Mouse (Mus musculus): ENCODE results near the gene Mettl27. TPM values are rescaled to one million over a fixed set of nuclear protein-coding genes. Genes with fewer than 3 reads are reported as not detected.

The Mettl27 gene
- polyA plus RNA-seq, 1 experiment from 2014 or later, result 29.6 TPM

DNA sequence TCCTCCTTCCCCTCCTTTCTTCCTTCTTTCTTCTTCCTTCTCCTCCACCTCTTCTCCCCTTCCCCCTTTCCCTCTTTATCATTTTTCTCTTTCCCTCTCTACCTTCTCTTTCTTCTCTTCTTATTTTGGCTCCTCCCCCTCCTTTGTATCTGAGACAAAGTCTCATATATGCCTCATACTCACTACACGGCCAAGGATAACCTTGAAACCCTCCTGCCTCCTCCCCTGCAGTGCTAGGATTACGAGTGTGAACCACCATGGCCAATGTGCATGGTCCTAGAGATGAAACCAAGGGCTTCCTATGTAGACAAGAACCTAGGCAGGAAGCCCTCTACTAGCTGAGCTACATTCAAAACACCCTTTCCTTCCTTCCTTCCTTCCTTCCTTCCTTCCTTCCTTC, 42.8 kb downstream of the Mettl27 start:
- no peaks in the 10 kb centered on the region for H3K36me3 ChIP-seq (ENCODE audit: insufficient read depth, low read length)
- ATAC-seq (ENCODE audit: low FRiP score, low TSS enrichment), result no peak
- no peak overlapping the region for H3K4me2 ChIP-seq (replicated peaks; ENCODE audit: low read depth, low read length)
- 50% methylated on average over 2 of the region's 2 CpGs for WGBS
- no peaks in the 10 kb centered on the region for H3K4me1 ChIP-seq (ENCODE audit: insufficient read depth, low read length)
- no peaks in the 10 kb centered on the region for H3K9me3 ChIP-seq (ENCODE audit: low read length)
- no peak overlapping the region for H3K9ac ChIP-seq (replicated peaks; ENCODE audit: low read length)
- H3K27me3 ChIP-seq (ENCODE audit: insufficient read depth, low read length), result no peaks in the 10 kb centered on the region
- H3K4me3 ChIP-seq (ENCODE audit: low read length), result no peak overlapping the region
- no peak overlapping the region for H3K27ac ChIP-seq (ENCODE audit: low read length)

- no peaks in the 10 kb centered on the region for H3K27me3 ChIP-seq (ENCODE audit: insufficient read depth, low read length)
- no peaks in the 10 kb centered on the region for H3K9me3 ChIP-seq (ENCODE audit: low read length)
- 91% methylated on average over 2 of the region's 2 CpGs for WGBS
- no peak overlapping the region for H3K4me3 ChIP-seq (ENCODE audit: low read length)
- H3K4me1 ChIP-seq (ENCODE audit: insufficient read depth, low read length), result no peaks in the 10 kb centered on the region
- no peak for ATAC-seq (ENCODE audit: low FRiP score, low TSS enrichment)
- no peak overlapping the region for H3K4me2 ChIP-seq (replicated peaks; ENCODE audit: low read depth, low read length)
- H3K9ac ChIP-seq (replicated peaks; ENCODE audit: low read length), result no peak overlapping the region
- no peak overlapping the region for H3K27ac ChIP-seq (ENCODE audit: low read length)
- H3K36me3 ChIP-seq (ENCODE audit: insufficient read depth, low read length), result no peaks in the 10 kb centered on the region
Measured at GRCm38 (mm10) chr5:134976164-134976563, 44.0 kb downstream of the Mettl27 start.

GRCm38 (mm10) chr5:134976577-134977250, 44.5 kb downstream of the Mettl27 start:
- Histone ChIP-seq H3K27ac (ENCODE audit: low read length) (no peak overlapping the region), H3K36me3 (ENCODE audit: insufficient read depth, low read length) (no peaks in the 10 kb centered on the region), H3K27me3 (ENCODE audit: insufficient read depth, low read length) (no peaks in the 10 kb centered on the region), H3K4me1 (ENCODE audit: insufficient read depth, low read length) (no peaks in the 10 kb centered on the region), H3K4me2 (replicated peaks; ENCODE audit: low read depth, low read length) (no peak overlapping the region), H3K9ac (replicated peaks; ENCODE audit: low read length) (no peak overlapping the region), H3K9me3 (ENCODE audit: low read length) (no peaks in the 10 kb centered on the region), H3K4me3 (ENCODE audit: low read length) (no peak overlapping the region)
- ATAC-seq (ENCODE audit: low FRiP score, low TSS enrichment), result no peak
- 81% methylated on average over 14 of the region's 14 CpGs for WGBS

- 79% methylated on average over 4 of the region's 4 CpGs for WGBS
- Histone ChIP-seq H3K27ac (ENCODE audit: low read length) (no peak overlapping the region), H3K9me3 (ENCODE audit: low read length) (no peaks in the 10 kb centered on the region), H3K4me3 (ENCODE audit: low read length) (no peak overlapping the region), H3K27me3 (ENCODE audit: insufficient read depth, low read length) (no peaks in the 10 kb centered on the region), H3K36me3 (ENCODE audit: insufficient read depth, low read length) (no peaks in the 10 kb centered on the region), H3K4me1 (ENCODE audit: insufficient read depth, low read length) (no peaks in the 10 kb centered on the region), H3K4me2 (replicated peaks; ENCODE audit: low read depth, low read length) (no peak overlapping the region), H3K9ac (replicated peaks; ENCODE audit: low read length) (no peak overlapping the region)
- ATAC-seq (ENCODE audit: low FRiP score, low TSS enrichment), result no peak
Measured at GRCm38 (mm10) chr5:134977837-134978236, 45.7 kb downstream of the Mettl27 start.

GRCm38 (mm10) chr5:134981149-134981548, 49.0 kb downstream of the Mettl27 start:
- 64% methylated on average over 10 of the region's 10 CpGs for WGBS
- peaks cover 18% of the 10 kb centered on the region for H3K27me3 ChIP-seq (ENCODE audit: insufficient read depth, low read length)
- no peaks in the 10 kb centered on the region for H3K36me3 ChIP-seq (ENCODE audit: insufficient read depth, low read length)
- ATAC-seq (ENCODE audit: low FRiP score, low TSS enrichment), result no peak
- H3K9ac ChIP-seq (replicated peaks; ENCODE audit: low read length), result no peak overlapping the region
- no peaks in the 10 kb centered on the region for H3K9me3 ChIP-seq (ENCODE audit: low read length)
- H3K27ac ChIP-seq (ENCODE audit: low read length), result no peak overlapping the region
- H3K4me3 ChIP-seq (ENCODE audit: low read length), result no peak overlapping the region
- no peak overlapping the region for H3K4me2 ChIP-seq (replicated peaks; ENCODE audit: low read depth, low read length)
- peaks cover 16% of the 10 kb centered on the region for H3K4me1 ChIP-seq (ENCODE audit: insufficient read depth, low read length)

DNA sequence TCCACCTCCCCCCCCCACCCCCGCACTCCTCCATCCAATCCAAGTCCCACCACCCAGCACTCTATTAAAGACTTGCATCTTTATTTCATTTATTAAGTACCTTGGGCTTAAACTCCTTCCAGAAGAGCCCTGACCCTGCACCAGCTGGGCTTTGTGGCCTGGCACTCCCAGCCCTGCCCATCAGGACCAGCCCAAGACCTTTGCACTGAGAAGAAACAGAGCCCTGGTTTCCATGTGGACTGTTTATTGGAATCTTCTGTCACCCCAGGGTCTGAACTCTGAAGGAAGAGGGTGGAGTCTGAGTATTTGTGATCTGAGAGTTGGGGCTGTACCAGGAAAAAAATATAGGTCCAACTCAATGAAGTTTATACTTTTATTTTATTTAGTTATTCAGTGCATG, 50.9 kb downstream of the Mettl27 start:
- ATAC-seq (ENCODE audit: low FRiP score, low TSS enrichment), result no peak
- Histone ChIP-seq H3K4me3 (ENCODE audit: low read length) (no peak overlapping the region), H3K27ac (ENCODE audit: low read length) (no peak overlapping the region), H3K4me1 (ENCODE audit: insufficient read depth, low read length) (peaks cover 19% of the 10 kb centered on the region), H3K9ac (replicated peaks; ENCODE audit: low read length) (no peak overlapping the region), H3K4me2 (replicated peaks; ENCODE audit: low read depth, low read length) (no peak overlapping the region), H3K36me3 (ENCODE audit: insufficient read depth, low read length) (no peaks in the 10 kb centered on the region), H3K9me3 (ENCODE audit: low read length) (no peaks in the 10 kb centered on the region), H3K27me3 (ENCODE audit: insufficient read depth, low read length) (peaks cover 38% of the 10 kb centered on the region)
- WGBS, result 100% methylated on average over 1 of the region's 1 CpGs

DNA sequence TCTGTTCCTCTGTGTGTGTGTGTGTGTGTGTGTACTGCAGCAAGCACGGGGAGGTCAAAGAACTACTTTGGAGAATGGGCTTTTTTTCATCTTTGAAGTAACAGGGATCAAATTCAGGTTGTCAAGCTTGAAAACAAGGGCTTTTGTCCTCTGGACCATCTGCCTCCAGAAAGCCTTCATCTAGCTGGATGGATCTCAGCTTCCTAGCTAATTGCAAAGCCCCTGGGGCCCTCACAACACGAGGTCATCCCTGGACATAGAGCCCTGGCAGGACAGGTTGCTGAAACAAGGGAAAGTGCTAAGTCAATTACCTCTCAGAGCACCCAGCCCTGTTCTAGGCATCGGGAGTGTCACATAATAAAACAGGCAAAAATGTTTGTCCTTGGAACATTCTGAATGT, 51.6 kb downstream of the Mettl27 start:
- Histone ChIP-seq H3K9me3 (ENCODE audit: low read length) (no peaks in the 10 kb centered on the region), H3K27ac (ENCODE audit: low read length) (no peak overlapping the region), H3K4me2 (replicated peaks; ENCODE audit: low read depth, low read length) (no peak overlapping the region), H3K4me1 (ENCODE audit: insufficient read depth, low read length) (peaks cover 19% of the 10 kb centered on the region), H3K27me3 (ENCODE audit: insufficient read depth, low read length) (peaks cover 43% of the 10 kb centered on the region), H3K36me3 (ENCODE audit: insufficient read depth, low read length) (no peaks in the 10 kb centered on the region), H3K4me3 (ENCODE audit: low read length) (no peak overlapping the region), H3K9ac (replicated peaks; ENCODE audit: low read length) (no peak overlapping the region; the same call in 1 of the 2 replicates)
- ATAC-seq (ENCODE audit: low FRiP score, low TSS enrichment), result no peak
- WGBS, result 6% methylated on average over 3 of the region's 3 CpGs

GRCm38 (mm10) chr5:134985633-134986297, 53.6 kb downstream of the Mettl27 start, which contains the start of gene Cldn3:
Cldn3 (plus strand) TSS chr5:134986214.
- H3K36me3 ChIP-seq (ENCODE audit: insufficient read depth, low read length), result no peaks in the 10 kb centered on the region
- peak within 1 kb of the TSS; percentile 59 for H3K9ac ChIP-seq (replicated peaks; ENCODE audit: low read length)
- peak within 1 kb of the TSS; percentile 85 for H3K27ac ChIP-seq (ENCODE audit: low read length)
- peak within 1 kb of the TSS; percentile 47 for H3K4me3 ChIP-seq (ENCODE audit: low read length)
- 1% methylated on average over 25 of the region's 25 CpGs for WGBS
- H3K4me2 ChIP-seq (replicated peaks; ENCODE audit: low read depth, low read length), result peak within 1 kb of the TSS; percentile 54
- H3K4me1 ChIP-seq (ENCODE audit: insufficient read depth, low read length), result peaks cover 19% of the 10 kb centered on the region
- H3K27me3 ChIP-seq (ENCODE audit: insufficient read depth, low read length), result peaks cover 48% of the 10 kb centered on the region
- peak; percentile 92 for ATAC-seq (ENCODE audit: low FRiP score, low TSS enrichment)
- H3K9me3 ChIP-seq (ENCODE audit: low read length), result no peaks in the 10 kb centered on the region

DNA sequence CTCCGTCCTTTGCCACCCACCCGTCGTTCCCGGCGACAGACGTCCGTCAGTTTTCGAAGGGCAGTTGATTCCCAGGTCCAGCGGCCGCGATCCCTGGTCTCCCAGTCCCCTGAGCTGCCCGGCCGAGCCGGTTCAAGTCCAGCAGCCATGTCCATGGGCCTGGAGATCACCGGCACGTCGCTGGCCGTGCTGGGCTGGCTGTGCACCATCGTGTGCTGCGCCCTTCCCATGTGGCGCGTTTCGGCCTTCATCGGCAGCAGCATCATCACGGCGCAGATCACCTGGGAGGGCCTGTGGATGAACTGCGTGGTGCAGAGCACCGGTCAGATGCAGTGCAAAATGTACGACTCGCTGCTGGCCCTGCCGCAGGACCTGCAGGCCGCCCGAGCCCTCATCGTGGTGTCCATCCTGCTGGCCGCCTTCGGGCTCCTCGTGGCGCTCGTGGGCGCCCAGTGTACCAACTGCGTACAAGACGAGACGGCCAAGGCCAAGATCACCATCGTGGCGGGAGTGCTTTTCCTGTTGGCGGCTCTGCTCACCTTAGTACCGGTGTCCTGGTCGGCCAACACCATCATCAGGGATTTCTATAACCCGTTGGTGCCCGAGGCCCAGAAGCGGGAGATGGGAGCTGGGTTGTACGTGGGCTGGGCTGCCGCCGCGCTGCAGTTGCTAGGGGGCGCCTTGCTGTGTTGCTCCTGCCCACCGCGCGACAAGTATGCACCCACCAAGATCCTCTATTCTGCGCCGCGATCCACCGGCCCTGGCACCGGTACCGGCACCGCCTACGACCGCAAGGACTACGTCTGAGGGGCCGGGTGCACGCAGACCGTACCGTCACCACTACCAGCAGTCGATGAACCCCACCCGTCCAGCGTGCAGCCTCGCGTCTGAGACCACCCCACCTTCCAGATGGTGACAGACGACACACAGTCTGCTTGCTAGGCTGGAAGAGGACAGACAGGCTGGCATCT, 54.4 kb downstream of the Mettl27 start:
- H3K4me1 ChIP-seq (ENCODE audit: insufficient read depth, low read length), result peaks cover 19% of the 10 kb centered on the region
- 2% methylated on average over 79 of the region's 79 CpGs for whole genome bisulfite sequencing
- H3K9ac ChIP-seq (replicated peaks; ENCODE audit: low read length), result peak overlapping the region; percentile 59
- peak overlapping the region; percentile 54 for H3K4me2 ChIP-seq (replicated peaks; ENCODE audit: low read depth, low read length)
- no peaks in the 10 kb centered on the region for H3K9me3 ChIP-seq (ENCODE audit: low read length)
- H3K27ac ChIP-seq (ENCODE audit: low read length), result peak overlapping the region; percentile 85
- ATAC-seq (ENCODE audit: low FRiP score, low TSS enrichment), result peak; percentile 43
- no peaks in the 10 kb centered on the region for H3K36me3 ChIP-seq (ENCODE audit: insufficient read depth, low read length)
- peaks cover 48% of the 10 kb centered on the region for H3K27me3 ChIP-seq (ENCODE audit: insufficient read depth, low read length)
- peak overlapping the region; percentile 47 for H3K4me3 ChIP-seq (ENCODE audit: low read length)
